Mouse (Mus musculus) retina, adult 2 months (tissue): ENCODE results near the gene Rap2a.

Source experiments
- DNase-seq: peaks from one replicate; pipeline ENCODE4 v3.0.0-alpha.2; 2012; ENCODE audit warnings: low read depth, low spot score

Gene Rap2a

GRCm38 (mm10) chr14:120477982-120478568 is at the start of gene Rap2a:
Rap2a (plus strand) TSS chr14:120478444.
- DNase-seq: peak; percentile 92

GRCm38 (mm10) chr14:120428497-120428896 is 49.7 kb upstream of the Rap2a start:
- DNase-seq: no peak

GRCm38 (mm10) chr14:120432773-120433172 is 45.5 kb upstream of the Rap2a start:
- DNase-seq: no peak

GRCm38 (mm10) chr14:120433931-120434398 is 44.3 kb upstream of the Rap2a start:
- DNase-seq: no peak

GRCm38 (mm10) chr14:120434831-120435230 is 43.4 kb upstream of the Rap2a start:
- DNase-seq: no peak

GRCm38 (mm10) chr14:120440716-120441115 is 37.5 kb upstream of the Rap2a start:
- DNase-seq: no peak

- no peak for DNase-seq
These were observed 37.0 kb upstream of the Rap2a start for GRCm38 (mm10) chr14:120441256-120441655.

- no peak for DNase-seq
These were observed 36.4 kb upstream of the Rap2a start for GRCm38 (mm10) chr14:120441836-120442235.

GRCm38 (mm10) chr14:120454221-120454620 is 24.0 kb upstream of the Rap2a start:
- no peak for DNase-seq

GRCm38 (mm10) chr14:120463938-120464727 is 14.1 kb upstream of the Rap2a start:
- no peak for DNase-seq

GRCm38 (mm10) chr14:120466816-120467215 is 11.4 kb upstream of the Rap2a start:
- DNase-seq: no peak

- no peak for DNase-seq
These were observed 9.0 kb upstream of the Rap2a start for GRCm38 (mm10) chr14:120469126-120469790.

- no peak for DNase-seq
These were observed 2.0 kb upstream of the Rap2a start for GRCm38 (mm10) chr14:120476186-120476697.

GRCm38 (mm10) chr14:120477288-120477981 is 809 bp upstream of the Rap2a start:
- peak; percentile 97 for DNase-seq

- no peak for DNase-seq
These were observed 547 bp downstream of the Rap2a start for GRCm38 (mm10) chr14:120478641-120479341.

- no peak for DNase-seq
These were observed 2.2 kb downstream of the Rap2a start for GRCm38 (mm10) chr14:120480341-120480900.

GRCm38 (mm10) chr14:120480927-120481326 is 2.7 kb downstream of the Rap2a start:
- DNase-seq: no peak

- no peak for DNase-seq
These were observed 6.3 kb downstream of the Rap2a start for GRCm38 (mm10) chr14:120484561-120484960.

- no peak for DNase-seq
These were observed 18.0 kb downstream of the Rap2a start for GRCm38 (mm10) chr14:120496284-120496683.

- DNase-seq: no peak
These were observed 18.6 kb downstream of the Rap2a start for GRCm38 (mm10) chr14:120496827-120497226.

GRCm38 (mm10) chr14:120499096-120499495 is 20.9 kb downstream of the Rap2a start:
- no peak for DNase-seq
